Mouse (Mus musculus): ENCODE measurements at regions not wholly inside any gene's neighbourhood (a gene's known extent, or its start where the extent isn't known, plus 50 kb on each side); places are given as distances from the start of the nearest gene placed in this dataset.

DNA sequence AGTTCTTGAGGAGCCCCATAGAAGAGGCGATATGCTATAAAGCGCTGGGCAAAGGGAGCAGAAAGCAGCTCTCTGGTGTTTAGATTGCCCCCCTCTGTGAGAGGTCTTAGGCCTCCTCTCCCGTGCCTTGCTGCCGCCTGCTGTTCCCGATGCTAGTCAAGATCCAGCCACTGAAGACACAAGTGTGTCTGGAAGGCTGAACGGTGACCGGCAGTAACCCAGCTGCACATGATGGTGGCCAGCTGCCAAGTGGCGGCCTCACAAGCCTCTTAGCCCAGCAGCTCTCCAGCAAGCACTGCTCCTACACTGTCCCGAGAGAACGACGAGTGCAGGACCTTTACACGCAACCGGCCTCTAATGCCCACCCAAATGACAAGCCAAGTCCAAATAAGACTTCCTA is 104.1 kb upstream of the Abca1 start:
- Histone ChIP-seq H3K9ac (ENCODE audit: insufficient read depth, low read depth) (no peak overlapping the region), H3K36me3 (replicated peaks in 1 of 2; ENCODE audit: control insufficient read depth in 1 of 2, insufficient read depth in 1 of 2, low read length in 1 of 2) (no peaks in the 10 kb centered on the region), H3K4me2 (ENCODE audit: insufficient read depth, low read depth, poor library complexity, severe bottlenecking) (no peak overlapping the region), H3K4me1 (ENCODE audit: control insufficient read depth in 1 of 2, insufficient read depth in 2 of 2) (no peaks in the 10 kb centered on the region), H3K27ac (ENCODE audit: insufficient read depth, low read depth) (no peak overlapping the region), H3K4me3 (replicated peaks in 1 of 3; ENCODE audit: low read depth in 2 of 3, low read length in 2 of 3, poor library complexity in 1 of 3) (no peak overlapping the region), H3K27me3 (replicated peaks) (no peaks in the 10 kb centered on the region), H3K9me3 (replicated peaks; ENCODE audit: low read length) (no peaks in the 10 kb centered on the region), H3K79me2 (replicated peaks; ENCODE audit: control insufficient read depth, extremely low read depth, insufficient read depth, poor library complexity, severe bottlenecking) (no peaks in the 10 kb centered on the region)
- no peak for TF ChIP-seq PAX5 (IDR thresholded peaks at IDR 0.05; ENCODE audit: low read length)
- TF ChIP-seq MEF2A (IDR thresholded peaks at IDR 0.05; ENCODE audit: borderline replicate concordance, low read depth, low read length): no peak
- no peak for TF ChIP-seq USF1 (IDR thresholded peaks at IDR 0.05; ENCODE audit: low read depth, low read length)
- TF ChIP-seq HCFC1 (IDR thresholded peaks at IDR 0.05; ENCODE audit: low read depth, low read length): no peak
- no peak for TF ChIP-seq EP300 (IDR thresholded peaks at IDR 0.05; ENCODE audit: low read length)
- no peak for TF ChIP-seq CHD1 (IDR thresholded peaks at IDR 0.05; ENCODE audit: low read depth, low read length)
- TF ChIP-seq ZKSCAN1 (IDR thresholded peaks at IDR 0.05; ENCODE audit: borderline replicate concordance, low read depth, low read length): no peak
- no peak for TF ChIP-seq GABPA (IDR thresholded peaks at IDR 0.05; ENCODE audit: insufficient replicate concordance, low read depth, low read length)
- TF ChIP-seq NRF1 (IDR thresholded peaks at IDR 0.05; ENCODE audit: low read depth, low read length): no peak
- no peak for TF ChIP-seq JUN (IDR thresholded peaks at IDR 0.05; ENCODE audit: insufficient read depth, low read depth, low read length)
- no peak for TF ChIP-seq MAZ (IDR thresholded peaks at IDR 0.05; ENCODE audit: low read depth, low read length)
- TF ChIP-seq MXI1 (IDR thresholded peaks at IDR 0.05; ENCODE audit: low read depth, low read length): no peak
- TF ChIP-seq TBP (conservative IDR thresholded peaks at IDR 0.05; ENCODE audit: low read depth, low read length): no peak
- TF ChIP-seq TCF12 (IDR thresholded peaks at IDR 0.05; ENCODE audit: low read depth, low read length): no peak
- in situ Hi-C loops (cut with MboI; ENCODE audit: low pct_ligation_motif_present, low pct_unique_long_range_greater_than_20kb, low sequenced_read_pairs) (no loop called here), dilution Hi-C loops (cut with MboI; ENCODE audit: extremely low pct_ligation_motif_present, extremely low pct_unique_long_range_greater_than_20kb, low sequenced_read_pairs) (no loop called here)
- DNase-seq (ENCODE audit: extremely low read depth): no peak

DNA sequence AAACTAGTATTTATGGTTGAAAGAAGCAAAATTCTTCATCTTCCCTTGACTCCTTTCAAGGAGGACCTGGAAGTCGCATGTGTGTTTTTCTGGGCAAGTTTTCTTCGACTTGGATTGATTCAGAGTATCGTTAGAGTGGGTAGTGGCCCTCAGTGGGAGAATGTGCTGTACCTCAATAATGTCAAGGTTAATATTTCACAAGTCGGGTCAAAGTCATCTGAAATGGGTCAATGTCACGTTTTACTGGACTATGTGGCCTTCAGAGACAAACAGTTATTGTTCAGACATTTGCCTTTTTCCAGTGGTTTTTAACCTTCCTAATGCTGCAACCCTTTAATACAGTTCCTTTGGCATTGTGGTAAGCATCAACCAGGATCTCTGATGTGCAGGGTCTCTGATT is 102.8 kb upstream of the Abca1 start:
- H3K4me1 ChIP-seq (ENCODE audit: control insufficient read depth in 1 of 2, insufficient read depth in 2 of 2): no peaks in the 10 kb centered on the region
- no peak overlapping the region for H3K4me3 ChIP-seq (replicated peaks in 1 of 3; ENCODE audit: low read depth in 2 of 3, low read length in 2 of 3, poor library complexity in 1 of 3)
- dilution Hi-C loops (cut with MboI; ENCODE audit: extremely low pct_ligation_motif_present, extremely low pct_unique_long_range_greater_than_20kb, low sequenced_read_pairs) (no loop called here), in situ Hi-C loops (cut with MboI; ENCODE audit: low pct_ligation_motif_present, low pct_unique_long_range_greater_than_20kb, low sequenced_read_pairs) (no loop called here)
- TF ChIP-seq KAT2A (IDR thresholded peaks at IDR 0.05; ENCODE audit: insufficient replicate concordance, low read length): no peak
- no peak for TF ChIP-seq ELF1 (IDR thresholded peaks at IDR 0.05; ENCODE audit: low read depth, low read length)
- TF ChIP-seq USF1 (IDR thresholded peaks at IDR 0.05; ENCODE audit: low read depth, low read length): no peak
- no peak for TF ChIP-seq POLR2A (IDR thresholded peaks at IDR 0.05; ENCODE audit: low read depth, low read length)
- TF ChIP-seq PAX5 (IDR thresholded peaks at IDR 0.05; ENCODE audit: low read length): no peak
- no peak for TF ChIP-seq JUN (IDR thresholded peaks at IDR 0.05; ENCODE audit: insufficient read depth, low read depth, low read length)
- TF ChIP-seq BHLHE40 (IDR thresholded peaks at IDR 0.05; ENCODE audit: low read depth, low read length): no peak
- no peak for TF ChIP-seq MEF2A (IDR thresholded peaks at IDR 0.05; ENCODE audit: borderline replicate concordance, low read depth, low read length)
- TF ChIP-seq POLR2AphosphoS2 (IDR thresholded peaks at IDR 0.05; ENCODE audit: low read depth, low read length): no peak
- TF ChIP-seq IRF4 (IDR thresholded peaks at IDR 0.05; ENCODE audit: low read depth, low read length): no peak
- no peak for TF ChIP-seq USF2 (conservative IDR thresholded peaks at IDR 0.05; ENCODE audit: low read depth, low read length)
- H3K9me3 ChIP-seq (replicated peaks; ENCODE audit: low read length): no peaks in the 10 kb centered on the region
- H3K9ac ChIP-seq (ENCODE audit: insufficient read depth, low read depth): no peak overlapping the region
- DNase-seq (ENCODE audit: extremely low read depth): no peak
- H3K36me3 ChIP-seq (replicated peaks in 1 of 2; ENCODE audit: control insufficient read depth in 1 of 2, insufficient read depth in 1 of 2, low read length in 1 of 2): no peaks in the 10 kb centered on the region
- no peaks in the 10 kb centered on the region for H3K79me2 ChIP-seq (replicated peaks; ENCODE audit: control insufficient read depth, extremely low read depth, insufficient read depth, poor library complexity, severe bottlenecking)
- no peak overlapping the region for H3K27ac ChIP-seq (ENCODE audit: insufficient read depth, low read depth)
- H3K4me2 ChIP-seq (ENCODE audit: insufficient read depth, low read depth, poor library complexity, severe bottlenecking): no peak overlapping the region
- no peaks in the 10 kb centered on the region for H3K27me3 ChIP-seq (replicated peaks)
